Mouse (Mus musculus): ENCODE measurements around the gene Nfe2l2.

GRCm38 (mm10) chr2:75692369-75692768 lies 12.1 kb downstream of the Nfe2l2 start:
- TF ChIP-seq POLR2A (IDR thresholded peaks at IDR 0.05; ENCODE audit: extremely low read depth, insufficient read depth, low read length) = no peak
- TF ChIP-seq CTCF (IDR thresholded peaks at IDR 0.05; ENCODE audit: low read depth, low read length) = no peak
